ENCODE assay signal across 4 mouse cellular contexts in the genomic region with DNA sequence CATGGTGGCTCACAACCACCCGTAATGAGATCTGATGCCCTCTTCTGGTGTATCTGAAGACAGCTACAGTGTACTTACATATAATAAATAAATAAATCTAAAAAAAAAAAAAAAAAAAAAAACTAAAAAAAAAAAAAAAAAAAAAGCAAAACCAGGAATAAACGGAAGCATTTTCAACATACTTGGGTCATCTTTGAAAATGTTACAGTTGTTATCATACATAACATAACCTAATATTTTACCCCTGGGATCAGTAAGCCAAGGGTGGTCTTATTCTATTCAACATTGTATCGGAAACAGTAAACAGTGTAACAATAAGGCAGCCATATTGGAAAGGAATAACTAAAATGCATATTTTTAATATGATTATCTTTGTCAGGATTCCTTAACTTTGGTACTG. TPM values are rescaled to one million over a fixed set of nuclear protein-coding genes. Genes with fewer than 3 reads are reported as not detected.
"Had no signal": no experiment of that assay in that cellular context is flagged by ENCODE, and none has a peak within 500 bp of the region (broad histone marks: within the 10 kb centered on the region; RNA-seq: fewer than 3 reads in every experiment).

No protein-coding gene starts in this region.

RNA-seq across cellular contexts. Expression of a gene that starts 41.3 kb away (rescaled TPM):
- total RNA-seq: heart, postnatal 14 days; heart, postnatal 25 days; heart, postnatal 36 days had no signal
- polyA plus RNA-seq: large intestine, adult 2 months had no signal
